Mouse (Mus musculus): ENCODE results near the gene Fuom. TPM values are rescaled to one million over a fixed set of nuclear protein-coding genes. Genes with fewer than 3 reads are reported as not detected.
"Not testable (repeated sequence)": the region's sequence is repeated elsewhere in the genome, so short reads cannot be mapped to it uniquely, and the experiment has no call there.

The Fuom gene
- total RNA-seq (2022), result 10 to 100 TPM; 42.7 to 49.1 (median 47.7) TPM

- DNase-seq (ENCODE audit: low spot score in 2 of 2), result peak; percentile 75 to 87
Measured at GRCm38 (mm10) chr7:140101993-140102860, at the start of gene Fuom. Fuom (minus strand) TSS chr7:140102441.

DNA sequence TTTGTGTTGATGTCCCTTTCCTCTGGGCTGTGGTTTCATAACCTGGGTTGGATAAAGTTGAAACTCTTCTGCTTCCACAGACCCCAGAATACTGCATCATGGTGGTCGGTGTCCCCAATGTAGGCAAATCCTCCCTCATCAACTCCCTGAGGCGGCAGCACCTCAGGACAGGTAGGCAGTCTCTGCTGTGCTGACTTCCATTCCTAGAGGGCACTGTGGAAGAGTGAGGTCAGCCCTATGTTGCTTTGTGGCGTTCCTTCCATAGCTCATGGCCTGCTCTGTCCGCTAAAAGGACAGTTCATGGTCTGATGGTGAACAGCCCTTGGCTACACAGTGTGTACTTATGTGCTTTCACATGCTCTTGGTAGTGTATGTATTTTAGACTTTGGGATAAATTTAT, 42.3 kb upstream of the Fuom start:
- no peak for DNase-seq (ENCODE audit: low spot score in 2 of 2)

- DNase-seq (ENCODE audit: low spot score in 2 of 2), result peak in 1 of 2 experiments; percentile 68
Measured at GRCm38 (mm10) chr7:140141350-140141749, 39.1 kb upstream of the Fuom start.

DNA sequence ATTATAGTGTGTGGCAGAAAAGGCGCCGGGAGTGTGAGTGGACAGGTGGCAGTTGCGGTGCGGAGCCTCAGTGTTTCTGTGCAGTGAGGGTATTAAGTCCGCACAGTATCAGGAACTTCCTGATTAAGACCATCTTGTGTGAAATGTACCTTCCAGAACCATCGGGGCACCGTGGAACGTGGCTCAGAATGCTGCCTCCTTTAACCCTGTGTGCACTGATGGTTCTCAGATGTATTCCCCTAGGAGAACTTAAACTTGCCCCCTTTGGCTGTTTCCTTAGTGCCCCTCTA, 35.7 kb upstream of the Fuom start:
- DNase-seq (ENCODE audit: low spot score in 2 of 2), result no peak

DNA sequence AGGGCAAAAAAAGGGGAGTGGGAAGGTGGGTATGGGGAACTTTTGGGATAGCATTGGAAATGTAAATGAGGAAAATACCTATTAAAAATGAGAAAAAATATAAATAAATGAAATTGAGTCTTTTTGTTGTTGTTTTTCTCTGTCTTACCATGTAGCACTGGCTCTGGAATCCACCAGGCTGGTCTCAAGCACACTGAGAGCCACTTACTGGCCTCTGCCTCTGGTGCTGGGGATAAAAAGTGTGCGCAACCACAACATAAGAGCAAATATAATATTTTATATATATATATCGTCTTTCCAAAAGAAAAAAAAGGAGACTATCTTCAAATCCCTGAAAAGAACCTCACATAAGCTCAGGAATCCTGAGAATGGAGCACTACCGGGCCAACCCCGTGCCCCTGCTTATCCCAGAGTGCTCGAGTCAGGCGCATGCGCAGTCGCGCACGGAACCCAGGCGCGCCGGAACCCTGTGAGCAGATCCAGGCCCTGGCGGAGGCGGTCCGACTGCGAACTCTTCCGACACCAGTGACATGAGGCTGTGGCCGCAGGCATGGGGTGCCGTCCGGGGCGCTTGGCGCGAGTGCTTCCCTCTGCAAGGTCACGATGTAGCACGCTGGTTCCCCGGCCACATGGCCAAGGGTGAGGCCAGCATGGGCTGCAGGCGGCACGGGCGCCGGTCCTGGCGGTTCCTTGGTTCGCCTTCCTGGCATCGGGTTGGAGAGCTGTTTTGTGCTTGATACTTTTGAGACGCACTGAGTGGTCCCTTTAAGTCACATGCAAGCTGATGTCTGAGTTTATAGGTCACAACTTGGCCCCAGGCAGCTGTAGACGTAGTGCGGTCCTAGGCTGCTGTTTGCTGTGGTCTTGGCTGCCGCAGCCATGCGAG, 35.1 kb upstream of the Fuom start, which contains the start of gene Mtg1:
Gene Mtg1, plus strand, starts transcription at position 430 of the 886 bp plus-strand sequence.
- DNase-seq (ENCODE audit: low spot score in 2 of 2), result peak; percentile 94 to 99

- no peak for DNase-seq (ENCODE audit: low spot score in 2 of 2)
Measured at GRCm38 (mm10) chr7:140135106-140135770, 33.0 kb upstream of the Fuom start.

GRCm38 (mm10) chr7:140134033-140134432, 31.8 kb upstream of the Fuom start:
- DNase-seq (ENCODE audit: low spot score in 2 of 2), result not testable (repeated sequence)

DNA sequence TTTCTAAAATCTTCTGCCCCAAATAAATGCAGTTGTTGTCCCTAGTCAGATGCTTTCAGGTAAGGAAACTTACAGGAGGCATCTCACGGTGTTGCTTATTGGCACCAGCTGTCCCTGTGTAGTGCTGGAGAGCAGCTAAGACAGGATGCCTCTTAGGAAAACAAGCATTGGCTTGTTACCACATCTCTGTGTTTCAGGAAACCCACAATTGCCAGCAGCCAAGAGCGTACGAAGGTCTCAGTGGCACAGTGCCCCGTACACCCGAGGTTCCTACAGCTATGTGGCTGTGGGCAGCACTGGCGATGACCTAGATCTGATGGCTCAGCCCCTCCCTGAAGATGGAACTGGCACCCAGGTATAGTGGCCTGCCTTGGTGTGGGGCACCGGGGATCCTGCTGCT, 29.9 kb upstream of the Fuom start:
- DNase-seq (ENCODE audit: low spot score in 2 of 2), result not testable (repeated sequence)

DNA sequence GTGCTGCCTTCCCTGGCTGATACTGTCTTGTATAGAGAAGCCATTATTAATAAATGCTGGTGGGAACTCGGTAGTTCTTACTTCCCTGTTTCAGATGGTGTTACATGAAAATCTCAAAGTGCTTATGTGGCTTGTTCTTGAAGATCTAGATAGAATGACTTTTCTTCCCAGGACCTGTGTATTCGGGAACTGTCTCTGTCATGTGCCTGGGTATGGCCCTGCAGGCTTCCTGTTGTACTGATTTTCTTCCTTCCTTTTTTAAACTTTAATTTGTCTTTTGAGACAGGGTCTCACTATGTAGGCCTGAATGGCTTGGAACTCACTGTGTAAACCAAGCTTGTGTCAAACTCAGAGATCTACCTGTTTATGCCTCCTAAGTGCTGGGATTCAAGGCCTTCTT, 25.7 kb upstream of the Fuom start:
- DNase-seq (ENCODE audit: low spot score in 2 of 2), result no peak

GRCm38 (mm10) chr7:140126934-140127333, 24.7 kb upstream of the Fuom start:
- no peak for DNase-seq (ENCODE audit: low spot score in 2 of 2)

DNA sequence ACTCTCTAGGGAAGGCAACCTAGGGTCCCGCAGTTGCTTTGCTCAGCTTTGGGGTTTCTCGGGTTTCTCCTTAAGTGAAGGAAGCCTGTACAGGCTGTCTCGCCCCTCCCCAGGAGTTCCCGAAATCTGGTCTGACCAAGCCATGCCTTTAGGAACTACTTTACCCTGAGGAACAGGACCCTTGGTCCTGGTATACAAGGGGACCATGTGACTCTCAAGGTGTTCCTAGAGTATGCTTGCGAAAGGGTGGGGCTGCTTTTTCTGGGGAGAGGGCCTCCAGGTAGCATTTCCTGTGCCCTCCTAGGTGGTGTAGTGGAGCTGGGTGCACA, 23.7 kb upstream of the Fuom start:
- no peak for DNase-seq (ENCODE audit: low spot score in 2 of 2)

DNA sequence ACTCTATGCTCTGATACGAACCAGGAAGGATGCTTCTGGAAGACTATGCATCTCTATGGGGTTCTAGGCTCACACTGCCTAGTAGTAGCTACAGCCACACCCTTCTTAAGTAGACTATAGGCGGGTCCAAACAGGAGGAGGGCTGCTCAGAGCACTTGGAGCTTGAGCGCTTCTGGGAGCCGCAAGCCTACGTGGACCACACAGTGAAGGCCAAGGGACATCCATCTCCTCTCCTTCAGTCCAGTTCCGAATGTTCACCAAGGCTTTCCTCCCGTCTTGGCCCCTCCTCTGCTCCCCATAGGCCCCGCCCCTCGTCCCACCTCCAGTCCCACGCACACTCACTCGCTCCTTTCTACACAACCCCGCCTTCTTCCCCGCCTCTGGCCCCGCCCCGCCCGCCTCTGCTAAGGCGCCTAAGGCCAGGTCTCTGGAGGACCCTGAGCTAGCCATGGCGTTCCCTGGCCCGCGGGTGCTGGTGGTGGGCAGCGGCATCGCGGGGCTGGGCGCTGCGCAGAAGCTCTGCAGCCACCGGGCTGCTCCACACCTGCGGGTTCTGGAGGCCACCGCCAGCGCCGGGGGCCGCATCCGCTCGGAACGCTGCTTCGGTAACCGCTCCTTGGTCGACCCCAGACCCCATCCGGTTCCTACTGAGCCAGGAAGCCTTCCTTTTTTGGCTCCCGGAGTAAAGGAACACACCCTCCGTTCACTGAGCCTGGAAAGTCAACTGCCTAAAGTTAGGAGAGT, 23.2 kb upstream of the Fuom start:
- peak; percentile 79 to 86 for DNase-seq (ENCODE audit: low spot score in 2 of 2)

- no peak for DNase-seq (ENCODE audit: low spot score in 2 of 2)
Measured at GRCm38 (mm10) chr7:140124382-140124781, 22.1 kb upstream of the Fuom start.

DNA sequence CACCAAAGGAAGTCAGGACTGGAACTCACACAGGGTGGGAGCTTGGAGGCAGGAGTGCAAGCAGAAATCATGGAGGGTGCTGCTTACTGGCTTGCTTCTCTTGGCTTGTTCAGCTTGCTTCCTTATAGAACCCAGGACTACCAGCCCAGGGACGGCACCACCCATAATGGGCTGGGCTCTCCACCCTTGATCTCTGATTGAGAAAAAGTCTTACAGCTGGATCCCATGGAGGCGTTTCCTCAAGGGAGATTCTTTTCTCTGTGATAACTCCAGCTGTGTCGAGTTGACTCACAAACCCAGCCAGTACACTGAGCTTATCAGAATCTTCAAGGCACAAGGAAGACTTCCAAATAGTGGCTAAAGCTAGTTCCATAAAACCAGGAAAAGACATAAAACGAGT, 20.5 kb upstream of the Fuom start:
- DNase-seq (ENCODE audit: low spot score in 2 of 2), result no peak

DNA sequence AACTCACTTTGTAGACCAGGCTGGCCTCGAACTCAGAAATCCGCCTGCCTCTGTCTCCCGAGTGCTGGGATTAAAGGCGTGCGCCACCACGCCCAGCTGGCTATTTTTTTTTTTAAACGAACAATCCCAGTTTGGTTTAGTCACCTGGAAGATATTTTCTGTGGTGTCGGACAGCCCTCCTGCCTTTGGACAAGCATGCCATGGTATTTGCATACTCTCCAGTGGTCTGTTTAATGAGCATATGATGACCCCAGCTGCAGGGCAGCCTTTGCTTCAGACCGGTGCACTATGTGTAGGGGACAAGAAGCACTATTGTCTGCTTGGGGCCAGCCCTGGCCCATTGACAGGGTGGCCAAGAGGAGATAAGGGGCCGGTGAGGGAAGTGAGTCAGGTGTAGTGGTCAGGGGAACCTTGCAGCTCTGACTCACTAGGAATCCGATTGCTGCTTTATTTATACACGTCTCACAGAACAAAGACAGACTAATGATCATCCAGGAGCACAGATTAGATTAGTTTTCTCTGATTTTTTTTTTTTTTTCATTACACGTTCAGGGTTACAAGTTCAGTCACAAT, 19.2 kb upstream of the Fuom start:
- no peak for DNase-seq (ENCODE audit: low spot score in 2 of 2)

GRCm38 (mm10) chr7:140120484-140120883, 18.2 kb upstream of the Fuom start:
- no peak for DNase-seq (ENCODE audit: low spot score in 2 of 2)

- DNase-seq (ENCODE audit: low spot score in 2 of 2), result peak; percentile 84 to 85
Measured at GRCm38 (mm10) chr7:140116329-140117054, 14.3 kb upstream of the Fuom start, which contains the start of gene Echs1. Echs1 (minus strand) TSS chr7:140116476.

- DNase-seq (ENCODE audit: low spot score in 2 of 2), result peak; percentile 51 to 53
Measured at GRCm38 (mm10) chr7:140115583-140116328, 13.5 kb upstream of the Fuom start, which contains the start of gene Paox. Paox (plus strand) TSS chr7:140115799.

GRCm38 (mm10) chr7:140111943-140112342, 9.7 kb upstream of the Fuom start:
- no peak for DNase-seq (ENCODE audit: low spot score in 2 of 2)
